Mouse (Mus musculus) heart, postnatal 0 days (tissue): ENCODE data around the gene Mctp1. TPM values are rescaled to one million over a fixed set of nuclear protein-coding genes. Genes with fewer than 3 reads are reported as not detected.
A peak's percentile ranks its signal among the peaks of the same experiment; 100 is the strongest.

Experiments
- ATAC-seq: fragments of 200-750 bp; cut with Nextera tagmentation; 2 replicates; pipeline ENCODE4 v1.8.0; 2017; ENCODE audit warnings: low read depth, moderate number of reproducible peaks, moderate library complexity; ENCODE audit not compliant: insufficient read depth
- DNase-seq: peaks from one replicate; pipeline ENCODE4 v3.0.0-alpha.2; 2016; ENCODE audit warnings: low spot score
- H3K27ac ChIP-seq: fragments of 300-500 bp; sonication (generic); 2 replicates; pipeline ENCODE4 v1.5.1; 2014; ENCODE audit warnings: low read depth, mild to moderate bottlenecking
- H3K27me3 ChIP-seq: fragments of 300-500 bp; sonication (generic); 2 replicates; pipeline ENCODE4 v1.6.1; 2014; ENCODE audit warnings: low read length, mixed read lengths; ENCODE audit not compliant: control insufficient read depth, insufficient read depth
- H3K36me3 ChIP-seq: fragments of 300-500 bp; sonication (generic); replicated peaks from 2 replicates; pipeline ENCODE4 v1.6.1; 2014; ENCODE audit warnings: low read length, mixed read lengths; ENCODE audit not compliant: control insufficient read depth, insufficient read depth
- H3K4me1 ChIP-seq: fragments of 300-500 bp; sonication (generic); 2 replicates; pipeline ENCODE4 v1.6.1; 2014; ENCODE audit warnings: antibody characterized with exemption; ENCODE audit not compliant: control insufficient read depth, insufficient read depth
- H3K4me2 ChIP-seq: fragments of 300-500 bp; sonication (generic); 2 replicates; pipeline ENCODE4 v1.6.1; 2014; ENCODE audit warnings: low read depth, mild to moderate bottlenecking, low read length, moderate library complexity
- H3K4me3 ChIP-seq: fragments of 300-500 bp; sonication (generic); 2 replicates; pipeline ENCODE4 v1.5.1; 2014; ENCODE audit warnings: low read depth, low read length
- H3K9ac ChIP-seq: fragments of 300-500 bp; sonication (generic); replicated peaks from 2 replicates; pipeline ENCODE4 v1.6.1; 2014; ENCODE audit warnings: low read depth, low read length, mixed read lengths
- H3K9me3 ChIP-seq: fragments of 300-500 bp; sonication (generic); replicated peaks from 2 replicates; pipeline ENCODE4 v1.6.1; 2016; ENCODE audit warnings: low read length; ENCODE audit not compliant: control insufficient read depth
- CTCF ChIP-seq: IDR thresholded peaks from 2 replicates; pipeline ENCODE4 v1.5.1; 2016; ENCODE audit warnings: antibody characterized with exemption, control low read depth, low read depth
- EP300 ChIP-seq: IDR thresholded peaks from 2 replicates; pipeline ENCODE4 v1.6.1; 2016; ENCODE audit warnings: antibody characterized with exemption, low read depth
- WGBS: fragments of 180-500 bp; shearing (Covaris S2); extraction: QIAGEN DNeasy Blood & Tissue Kit; methylation state at CpG from one replicate; pipeline ENCODE4 v1.1.7; 2014; 5-methylcytosine and 5-hydroxymethylcytosine counted together
- polyA plus RNA-seq: library from polyadenylated mRNA; unstranded; fragments of >200 nt; fragmentation: Nextera tagmentation; extraction: Ambion mirVana; gene quantifications from 2 replicates; pipeline ENCODE4 v1.2.1, GENCODE M21; 2015
- total RNA-seq: library from RNA; depleted of rRNA; stranded (reverse); fragments of >200 nt; gene quantifications from 2 replicates; pipeline ENCODE4 v1.2.3, GENCODE M21; 2014; ENCODE audit warnings: low replicate concordance

Gene Mctp1
- total and polyA plus RNA-seq, 2 experiments from 2014 or later: 0.34 TPM; not detected in 1

- DNase-seq (no peak), ATAC-seq (no peak)
- H3K4me3 ChIP-seq: no peak overlapping the region
- H3K9me3 ChIP-seq: no peaks in the 10 kb centered on the region
- TF ChIP-seq CTCF (no peak), EP300 (no peak)
- no peak overlapping the region for H3K4me2 ChIP-seq
- H3K9ac ChIP-seq: no peak overlapping the region
- H3K36me3 ChIP-seq: no peaks in the 10 kb centered on the region
- no peak overlapping the region for H3K27ac ChIP-seq
- WGBS: 66% methylated on average over 6 of the region's 6 CpGs
- no peaks in the 10 kb centered on the region for H3K4me1 ChIP-seq
- H3K27me3 ChIP-seq: no peaks in the 10 kb centered on the region
Observed at GRCm38 (mm10) chr13:76803799-76804198, 419.5 kb downstream of the Mctp1 start.

- ATAC-seq (no peak), DNase-seq (no peak)
- no peaks in the 10 kb centered on the region for H3K4me1 ChIP-seq
- TF ChIP-seq EP300 (no peak), CTCF (no peak)
- WGBS: 85% methylated on average over 1 of the region's 1 CpGs
- no peak overlapping the region for H3K27ac ChIP-seq
- no peaks in the 10 kb centered on the region for H3K27me3 ChIP-seq
- no peaks in the 10 kb centered on the region for H3K9me3 ChIP-seq
- H3K9ac ChIP-seq: no peak overlapping the region
- no peak overlapping the region for H3K4me3 ChIP-seq
- H3K4me2 ChIP-seq: no peak overlapping the region
- no peaks in the 10 kb centered on the region for H3K36me3 ChIP-seq
Observed at GRCm38 (mm10) chr13:76808871-76809390, 424.6 kb downstream of the Mctp1 start.

- WGBS: 20% methylated on average over 2 of the region's 2 CpGs
- no peaks in the 10 kb centered on the region for H3K27me3 ChIP-seq
- no peaks in the 10 kb centered on the region for H3K9me3 ChIP-seq
- DNase-seq: no peak
- ATAC-seq: no peak
- no peak overlapping the region for H3K27ac ChIP-seq
- no peaks in the 10 kb centered on the region for H3K36me3 ChIP-seq
- H3K4me1 ChIP-seq: no peaks in the 10 kb centered on the region
- TF ChIP-seq EP300: no peak
- no peak for TF ChIP-seq CTCF
- H3K9ac ChIP-seq: no peak overlapping the region
- no peak overlapping the region for H3K4me3 ChIP-seq
- no peak overlapping the region for H3K4me2 ChIP-seq
Observed at GRCm38 (mm10) chr13:76809802-76810201, 425.5 kb downstream of the Mctp1 start.

GRCm38 (mm10) chr13:76810496-76810939 is 426.2 kb downstream of the Mctp1 start:
- H3K36me3 ChIP-seq: no peaks in the 10 kb centered on the region
- no peaks in the 10 kb centered on the region for H3K27me3 ChIP-seq
- H3K9me3 ChIP-seq: no peaks in the 10 kb centered on the region
- H3K4me3 ChIP-seq: no peak overlapping the region
- H3K9ac ChIP-seq: 0 out of 2 replicates have a peak overlapping the region, but pooled peaks have one; percentile 10
- DNase-seq (peak; percentile 25), ATAC-seq (peak; percentile 49)
- 5% methylated on average over 7 of the region's 7 CpGs for WGBS
- no peak overlapping the region for H3K4me2 ChIP-seq
- TF ChIP-seq EP300 (no peak), CTCF (no peak)
- no peak overlapping the region for H3K27ac ChIP-seq
- H3K4me1 ChIP-seq: no peaks in the 10 kb centered on the region

- no peak for TF ChIP-seq EP300
- TF ChIP-seq CTCF: no peak
Observed at GRCm38 (mm10) chr13:76823083-76823482, 438.7 kb downstream of the Mctp1 start.

More at GRCm38 (mm10) chr13:76823083-76823482, 438.7 kb downstream of the Mctp1 start:
- no peaks in the 10 kb centered on the region for H3K4me1 ChIP-seq
- no peaks in the 10 kb centered on the region for H3K36me3 ChIP-seq
- no peaks in the 10 kb centered on the region for H3K9me3 ChIP-seq
- H3K27me3 ChIP-seq: no peaks in the 10 kb centered on the region
- H3K4me2 ChIP-seq: no peak overlapping the region
- no peak overlapping the region for H3K9ac ChIP-seq
- ATAC-seq (no peak), DNase-seq (no peak)
- H3K27ac ChIP-seq: no peak overlapping the region
- H3K4me3 ChIP-seq: no peak overlapping the region
- 39% methylated on average over 3 of the region's 3 CpGs for WGBS
